Mouse (Mus musculus) kidney, adult 2 months (tissue): ENCODE data around the gene Gucy2c.

ENCODE experiments used
- CTCF ChIP-seq: fragments of 200-500 bp; conservative IDR thresholded peaks from 2 replicates; pipeline ENCODE4 v1.5.1; 2011; ENCODE audit warnings: low read depth, mild to moderate bottlenecking, control low read depth, low read length, moderate library complexity, mixed read lengths; ENCODE audit not compliant: insufficient read depth, insufficient read length
- POLR2A ChIP-seq: fragments of 200-500 bp; IDR thresholded peaks from one replicate; pipeline ENCODE4 v1.6.1; 2011; ENCODE audit warnings: low read depth, low read length, control low read depth

DNA sequence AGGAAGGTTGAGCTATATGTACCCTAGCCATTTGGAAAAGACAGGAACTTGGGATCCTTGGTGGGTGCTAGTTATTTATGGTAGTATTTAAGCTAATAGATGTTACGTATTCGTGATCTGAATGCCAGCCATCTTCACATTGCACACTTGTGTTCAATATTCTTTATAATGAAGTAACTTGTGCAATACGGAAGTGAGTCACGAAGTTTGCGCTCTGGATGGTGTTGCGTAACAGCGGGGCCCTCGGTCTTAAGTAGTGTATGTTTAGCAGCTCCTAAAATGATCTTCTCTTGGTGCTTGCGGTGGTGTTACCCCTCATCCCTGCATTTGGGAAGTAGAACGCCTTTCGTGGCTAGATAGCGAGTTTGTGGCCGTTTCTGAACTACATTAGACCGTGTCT is 27.5 kb upstream of the Gucy2c start:
- no peak for TF ChIP-seq POLR2A
- TF ChIP-seq CTCF = no peak
